Mouse (Mus musculus): ENCODE measurements around the gene Rnaseh1. TPM values are rescaled to one million over a fixed set of nuclear protein-coding genes. Genes with fewer than 3 reads are reported as not detected.

Rnaseh1 gene
- total RNA-seq (2015; ENCODE audit: low replicate concordance) (2.1 and 10.4 TPM in 2 replicates), total RNA-seq (2017; ENCODE audit: low replicate concordance) (7.6 and 9.3 TPM in 2 replicates)

DNA sequence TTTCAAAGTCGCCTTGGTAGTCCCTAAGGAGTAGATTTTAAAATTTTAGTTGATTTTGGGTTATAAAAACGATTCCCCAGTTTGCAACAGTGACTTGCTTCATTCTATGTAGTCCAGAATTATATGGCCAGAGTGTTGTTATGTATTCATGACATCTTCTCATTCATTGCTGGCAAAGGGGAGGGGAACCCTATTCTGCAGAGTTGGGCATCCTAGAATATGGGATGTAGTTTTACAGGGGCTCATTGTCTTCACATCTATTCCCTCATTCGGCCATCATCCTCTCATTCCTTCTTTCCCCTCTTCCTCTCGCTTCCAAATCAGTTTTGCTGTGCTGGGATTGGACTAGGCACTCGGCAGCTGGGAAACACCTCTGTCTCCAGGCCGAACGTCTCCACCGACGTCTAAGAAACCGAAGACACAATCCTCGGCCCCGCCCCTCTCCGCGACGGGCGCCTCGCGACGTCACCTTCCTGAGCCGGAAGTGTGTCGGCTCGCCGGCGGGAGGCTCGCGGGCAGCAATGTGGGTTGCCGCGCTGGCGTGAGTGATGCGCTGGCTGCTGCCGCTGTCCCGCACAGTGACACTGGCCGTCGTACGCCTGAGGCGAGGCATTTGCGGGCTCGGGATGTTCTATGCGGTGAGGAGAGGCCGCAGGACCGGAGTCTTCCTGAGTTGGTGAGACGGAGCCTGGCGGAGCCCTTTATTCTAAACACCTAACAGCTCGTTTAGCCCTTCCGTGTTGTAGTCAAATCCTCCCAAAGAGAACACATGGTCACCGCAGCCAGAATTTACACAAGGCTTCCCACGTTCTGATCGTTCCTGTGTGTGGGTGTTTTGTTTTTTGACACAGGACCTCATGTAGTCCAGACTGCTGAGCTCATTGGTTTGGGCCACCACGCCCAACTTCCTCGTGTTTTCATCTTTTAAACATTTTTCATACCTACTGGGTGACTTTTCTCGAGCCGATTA, at the start of gene Rnaseh1:
Gene Rnaseh1, plus strand, starts transcription at position 462 of the 970 bp plus-strand sequence.
- ATAC-seq (replicated peaks; ENCODE audit: low FRiP score, poor library complexity, severe bottlenecking), result peak; percentile 99

DNA sequence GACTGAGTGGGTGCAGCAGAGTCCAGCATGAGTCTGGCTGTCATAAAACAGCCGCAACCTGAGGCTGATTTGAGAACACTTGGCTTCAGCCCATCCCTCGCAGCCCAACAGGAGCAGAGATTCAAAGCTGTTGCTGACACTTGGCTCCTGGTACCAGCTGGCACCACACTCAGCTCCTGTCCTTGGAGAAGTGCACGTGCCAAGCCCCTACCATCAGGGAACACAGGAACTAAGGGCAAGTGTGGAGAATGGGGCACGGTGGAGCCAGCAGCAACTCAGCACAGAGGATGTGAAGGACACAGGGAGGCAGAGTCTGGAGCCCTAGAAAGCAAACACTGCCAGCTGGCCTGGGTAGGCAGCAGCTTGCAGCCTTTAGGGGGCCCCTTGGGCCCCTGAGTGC, 47.1 kb upstream of the Rnaseh1 start:
- no peak for ATAC-seq (replicated peaks; ENCODE audit: low FRiP score, poor library complexity, severe bottlenecking)

DNA sequence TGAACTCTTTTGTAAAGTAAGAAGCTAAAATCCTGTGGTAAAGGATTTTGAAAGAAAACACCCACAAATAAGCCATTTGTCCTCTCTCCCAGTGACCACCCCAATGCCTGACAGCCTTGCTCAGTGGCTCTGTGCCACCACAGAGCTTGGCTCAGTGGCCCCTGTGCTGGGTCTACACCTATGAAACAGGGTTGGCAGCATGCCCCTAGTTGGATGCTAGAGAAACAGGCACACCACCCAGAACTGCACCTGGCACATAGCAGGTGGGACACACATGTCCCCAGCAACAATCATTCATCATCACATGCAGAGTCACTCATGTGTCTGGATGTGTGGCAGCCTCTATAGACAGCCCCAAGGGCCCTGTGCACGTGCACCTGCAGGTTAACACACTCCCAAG, 45.9 kb upstream of the Rnaseh1 start:
- no peak for ATAC-seq (replicated peaks; ENCODE audit: low FRiP score, poor library complexity, severe bottlenecking)

DNA sequence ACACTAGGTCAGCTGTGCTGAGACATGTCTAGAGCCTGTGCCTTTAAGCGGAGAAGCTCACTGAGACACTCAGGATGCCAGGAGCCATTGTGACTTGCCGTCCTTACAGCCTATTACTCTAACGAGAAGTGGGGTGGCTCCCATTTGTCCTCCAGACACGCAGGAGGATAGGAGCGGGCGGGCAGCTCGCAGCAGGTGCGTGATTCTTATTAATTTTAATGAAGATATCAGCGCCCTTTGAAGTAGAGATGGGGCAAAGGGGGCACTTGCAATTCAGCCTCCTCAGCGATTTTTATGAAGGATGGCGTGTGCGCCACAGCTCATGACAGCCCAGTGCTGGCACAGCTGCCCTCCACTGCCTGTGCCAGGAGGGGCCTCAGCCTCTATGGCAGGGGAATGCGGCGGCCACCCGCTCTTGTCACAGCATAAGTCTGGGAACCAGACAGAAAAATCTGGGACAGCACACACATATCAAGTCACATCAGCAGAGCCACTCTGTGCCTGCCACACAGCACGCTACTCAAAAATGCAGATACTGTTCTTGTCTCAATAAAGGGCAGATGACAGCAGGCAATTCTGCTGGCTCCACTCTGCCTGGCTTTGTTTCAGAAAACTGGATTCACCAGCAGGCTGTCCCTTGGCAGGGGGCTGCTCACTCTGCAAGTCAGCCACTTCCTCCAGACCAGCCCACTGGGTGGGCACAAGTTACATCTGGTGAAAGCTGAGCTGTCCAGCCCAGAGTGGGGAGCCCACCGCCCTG, 41.7 kb upstream of the Rnaseh1 start:
- no peak for ATAC-seq (replicated peaks; ENCODE audit: low FRiP score, poor library complexity, severe bottlenecking)

DNA sequence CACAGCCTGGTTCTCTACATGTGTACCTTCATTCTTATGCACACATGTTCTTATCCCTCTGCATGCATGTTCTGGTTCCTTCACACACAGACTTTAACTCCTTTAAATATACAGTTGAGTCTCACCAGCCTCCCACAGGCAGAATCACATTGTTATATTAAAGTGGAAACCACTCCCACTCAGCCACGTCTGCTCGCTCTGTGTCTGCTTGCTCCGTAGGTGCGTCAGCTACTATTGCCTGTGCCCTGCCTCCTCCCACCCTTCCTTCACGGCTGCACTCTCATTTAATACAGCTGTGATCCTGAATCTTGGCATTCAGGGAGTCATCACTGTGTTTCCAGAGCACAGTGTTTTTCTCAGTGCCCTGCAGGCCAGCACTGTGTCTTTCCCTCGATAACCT, 37.0 kb upstream of the Rnaseh1 start:
- no peak for ATAC-seq (replicated peaks; ENCODE audit: low FRiP score, poor library complexity, severe bottlenecking)

DNA sequence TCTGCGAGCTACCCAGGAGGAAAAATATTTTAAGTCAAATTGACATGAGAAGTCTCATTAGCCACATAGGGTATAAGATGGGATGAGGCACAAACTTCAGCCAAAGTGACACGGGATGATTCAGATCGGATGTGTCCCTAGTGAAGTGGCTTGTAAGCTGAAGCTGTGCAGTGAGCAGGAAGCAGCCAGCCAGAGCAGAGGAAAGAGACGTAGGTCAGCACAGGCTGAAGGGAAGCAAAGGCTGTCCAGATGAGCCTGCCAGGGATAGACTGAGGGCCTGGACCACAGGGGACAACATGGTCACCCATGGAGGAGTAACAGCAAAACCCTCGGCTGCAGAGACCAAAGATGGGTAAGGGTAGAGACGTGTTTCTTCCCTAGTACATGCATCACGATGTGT, 35.0 kb upstream of the Rnaseh1 start:
- ATAC-seq (replicated peaks; ENCODE audit: low FRiP score, poor library complexity, severe bottlenecking), result no peak

DNA sequence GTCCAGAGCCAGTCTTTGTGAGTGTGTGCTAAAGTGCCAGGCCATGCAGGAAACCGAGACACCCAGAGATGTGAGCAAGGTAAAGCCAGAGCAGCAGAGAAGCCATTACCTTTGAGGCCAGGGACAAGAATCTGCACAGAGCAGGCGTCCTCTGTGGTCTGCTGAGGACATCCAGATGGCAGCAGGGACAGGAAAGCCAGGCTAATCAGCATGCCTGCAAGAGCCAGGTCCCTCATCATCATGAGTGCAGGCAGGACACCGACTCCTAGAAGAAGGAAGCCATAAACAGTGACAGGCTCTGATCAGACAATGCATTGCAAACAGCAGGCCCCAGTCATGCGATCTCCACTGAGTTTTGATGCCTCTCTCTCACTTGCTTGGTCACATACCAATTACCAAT, 32.1 kb upstream of the Rnaseh1 start:
- ATAC-seq (replicated peaks; ENCODE audit: low FRiP score, poor library complexity, severe bottlenecking), result no peak

DNA sequence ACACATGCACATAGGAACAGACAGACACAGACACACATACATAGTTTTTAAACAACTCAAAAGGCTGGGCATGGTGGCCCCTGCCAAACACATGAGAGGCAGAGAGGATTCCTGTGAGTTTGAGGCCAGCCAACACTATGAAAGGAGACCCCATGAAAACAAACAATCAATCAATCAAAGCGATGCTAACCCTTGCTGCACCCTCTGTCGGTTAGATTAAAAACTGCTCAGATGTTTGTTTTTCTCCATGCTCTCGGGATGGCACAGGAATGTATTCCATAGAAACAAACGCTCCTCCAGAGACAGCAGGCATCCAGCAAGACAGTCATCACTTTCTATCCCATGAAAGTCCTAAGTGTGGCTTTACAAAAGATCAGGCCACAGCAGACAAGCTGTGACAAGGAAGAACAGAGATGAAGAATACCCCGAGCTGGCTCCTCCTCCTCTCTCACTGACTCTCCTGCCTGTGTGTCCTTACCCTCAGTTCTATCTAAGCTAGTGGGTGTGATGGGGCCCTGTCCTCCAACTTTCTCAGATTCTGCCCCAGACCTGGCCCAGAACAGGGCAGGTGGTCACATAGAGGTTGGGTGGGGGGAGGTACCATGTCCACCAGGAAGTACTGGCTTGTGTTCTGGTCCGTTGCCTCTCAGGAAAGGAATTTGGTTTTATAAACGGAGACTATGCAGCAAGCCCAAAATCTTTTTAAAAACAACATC, 27.8 kb upstream of the Rnaseh1 start:
- ATAC-seq (replicated peaks; ENCODE audit: low FRiP score, poor library complexity, severe bottlenecking), result no peak

DNA sequence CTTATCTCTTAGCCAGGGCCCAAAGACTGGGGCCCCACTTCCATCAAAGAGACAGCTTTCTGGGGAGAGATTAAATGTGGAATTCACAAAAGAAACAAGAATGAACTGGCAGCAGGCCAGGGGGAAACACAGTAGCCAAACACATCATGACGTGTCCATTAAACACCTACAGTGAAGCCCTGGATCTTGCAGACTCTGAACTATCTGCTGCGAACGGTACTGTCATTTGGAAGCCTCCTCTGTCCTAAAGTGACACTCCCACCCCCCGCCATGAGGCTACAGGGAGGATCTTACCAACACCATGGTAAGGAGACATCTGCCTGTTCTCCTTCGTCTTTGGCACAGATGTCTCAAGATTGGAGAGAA, 27.3 kb upstream of the Rnaseh1 start:
- no peak for ATAC-seq (replicated peaks; ENCODE audit: low FRiP score, poor library complexity, severe bottlenecking)

DNA sequence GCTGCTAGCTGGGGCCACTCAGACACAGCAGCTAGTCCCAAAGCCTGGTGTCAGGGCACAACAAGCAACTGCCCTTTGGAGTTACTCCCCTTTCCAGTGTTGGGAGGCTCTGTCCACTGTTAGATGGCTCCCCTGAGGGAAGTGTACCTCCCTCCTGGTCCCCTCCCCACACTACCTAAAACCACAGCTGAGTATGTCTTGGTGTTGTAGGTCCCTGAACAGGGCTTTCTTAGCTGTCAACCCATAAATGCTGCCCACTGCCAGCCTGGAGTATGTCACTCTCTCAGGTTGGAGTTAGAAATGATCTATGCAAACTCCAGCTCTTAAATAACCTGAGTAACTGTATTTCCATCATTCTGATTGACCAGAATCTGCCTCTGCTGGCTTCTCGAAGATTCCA, 26.8 kb upstream of the Rnaseh1 start:
- no peak for ATAC-seq (replicated peaks; ENCODE audit: low FRiP score, poor library complexity, severe bottlenecking)

DNA sequence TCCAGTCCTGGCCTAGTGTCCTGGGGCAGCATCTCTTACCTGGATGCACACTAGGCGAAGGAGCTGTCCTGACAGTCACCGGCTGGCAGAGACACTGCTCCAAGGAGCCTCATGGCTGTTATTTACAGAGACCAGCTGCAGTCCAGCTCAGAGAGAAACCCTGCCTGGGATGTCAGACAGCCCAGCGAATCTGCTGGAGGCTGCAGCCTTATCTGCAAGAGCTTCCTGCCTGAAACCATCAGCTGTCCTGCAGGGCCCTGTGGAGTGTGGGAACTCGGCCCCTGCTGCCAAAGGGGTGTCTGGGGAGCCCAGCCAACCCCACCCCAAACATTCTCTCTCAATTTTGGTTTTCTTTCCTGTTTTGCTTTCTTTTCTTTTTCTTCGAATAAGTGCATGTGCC, 26.2 kb upstream of the Rnaseh1 start, which contains the start of gene Colec11:
Gene Colec11, minus strand, starts transcription at position 183 of the 400 bp plus-strand sequence.
- ATAC-seq (replicated peaks; ENCODE audit: low FRiP score, poor library complexity, severe bottlenecking), result no peak

DNA sequence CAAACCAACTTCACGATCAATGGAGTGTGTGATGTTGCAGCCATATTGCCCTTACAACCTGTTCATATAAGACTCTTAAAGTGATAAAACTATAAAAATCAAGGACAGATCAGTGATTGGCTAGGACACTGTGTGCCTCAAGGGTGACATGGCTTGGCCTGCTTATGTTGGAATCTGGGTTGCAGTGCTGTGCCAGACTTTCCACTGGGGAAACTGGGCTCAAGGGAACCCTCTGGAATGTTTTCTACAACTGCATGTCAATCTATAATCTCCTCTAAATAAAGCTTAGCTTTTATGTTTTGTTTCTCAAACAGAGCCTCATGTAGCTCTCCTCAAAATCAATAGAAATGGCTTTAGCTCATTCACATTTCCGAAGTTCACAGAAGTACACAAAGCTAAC, 25.2 kb upstream of the Rnaseh1 start:
- ATAC-seq (replicated peaks; ENCODE audit: low FRiP score, poor library complexity, severe bottlenecking), result no peak

DNA sequence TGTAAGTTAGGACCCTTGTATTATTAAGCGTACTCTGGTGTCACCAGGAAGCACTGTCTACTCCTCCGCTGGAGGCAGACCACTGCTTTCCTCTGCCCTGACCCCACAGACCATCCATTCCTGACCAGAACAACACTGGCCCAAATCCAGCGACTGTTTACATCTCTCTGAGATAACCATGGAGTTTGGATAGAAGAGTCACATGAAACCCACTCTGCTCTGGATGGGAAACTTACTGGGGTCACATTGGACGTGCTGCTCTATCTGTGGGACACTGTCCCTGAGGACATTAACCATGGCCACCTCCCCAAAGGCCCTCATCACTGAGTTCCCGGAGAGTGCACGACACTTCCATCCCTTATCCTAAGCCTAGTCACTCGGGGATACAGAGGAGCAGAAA, 24.0 kb upstream of the Rnaseh1 start:
- ATAC-seq (replicated peaks; ENCODE audit: low FRiP score, poor library complexity, severe bottlenecking), result no peak

DNA sequence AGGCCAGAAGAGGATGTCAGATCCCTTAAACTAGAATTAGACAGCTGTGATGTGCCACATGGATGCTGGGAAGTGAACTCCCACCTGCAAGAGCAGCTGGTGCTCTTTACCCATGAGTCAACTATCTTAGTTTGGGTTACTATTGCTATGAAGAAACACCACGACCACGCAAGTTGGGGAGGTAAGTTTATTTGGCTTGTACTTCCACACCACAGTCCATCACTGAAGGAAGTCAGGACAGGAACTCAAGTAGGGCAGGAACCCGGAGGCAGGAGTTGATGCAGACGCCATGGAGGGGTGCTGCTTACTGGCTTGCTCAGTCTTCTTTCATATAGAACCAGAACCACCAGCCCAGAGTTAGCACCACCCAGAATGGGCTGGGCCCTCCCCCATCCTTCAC, 22.3 kb upstream of the Rnaseh1 start:
- no peak for ATAC-seq (replicated peaks; ENCODE audit: low FRiP score, poor library complexity, severe bottlenecking)

DNA sequence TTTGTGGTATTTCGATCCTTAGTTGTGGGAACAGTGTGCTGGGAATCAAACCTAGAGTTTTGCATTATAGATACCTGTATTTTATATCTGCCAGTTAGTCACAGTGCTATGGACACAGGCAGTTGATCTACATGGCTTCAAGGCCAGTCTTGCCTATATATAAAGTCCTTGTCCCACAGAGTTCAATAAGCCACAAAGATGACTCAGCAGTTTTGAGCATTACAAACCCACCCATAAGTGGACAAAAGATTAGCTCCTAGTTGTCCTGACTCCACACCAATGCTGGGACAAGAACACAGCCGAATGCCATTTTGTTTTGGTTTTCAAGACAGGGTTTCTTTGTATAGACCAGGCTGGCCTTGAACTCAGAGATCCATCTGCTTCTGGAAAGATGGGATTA, 21.0 kb upstream of the Rnaseh1 start:
- no peak for ATAC-seq (replicated peaks; ENCODE audit: low FRiP score, poor library complexity, severe bottlenecking)

DNA sequence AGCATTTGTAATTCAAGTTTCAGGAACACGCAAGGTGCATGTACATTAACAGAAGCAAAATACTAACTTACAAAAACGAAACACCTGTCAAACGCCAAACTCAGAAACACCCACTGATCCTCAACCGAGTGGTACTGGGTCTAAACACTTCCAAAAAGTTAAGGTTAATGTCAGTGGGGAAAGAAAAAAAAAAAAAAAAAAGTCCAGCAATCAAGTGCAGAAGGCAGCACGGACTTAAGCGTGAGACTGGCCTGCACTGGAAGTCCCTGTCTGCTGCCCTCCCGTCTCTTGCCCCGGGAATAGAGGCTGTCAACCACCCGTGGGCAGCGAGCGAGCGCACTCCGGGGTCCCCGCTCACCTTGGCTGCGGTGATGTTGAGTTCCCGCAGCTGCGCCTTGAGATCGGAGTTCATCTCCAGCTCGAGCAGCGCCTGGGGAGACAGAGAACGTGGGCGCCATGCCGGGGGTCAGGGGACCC, 14.3 kb upstream of the Rnaseh1 start:
- peak; percentile 22 for ATAC-seq (replicated peaks; ENCODE audit: low FRiP score, poor library complexity, severe bottlenecking)

DNA sequence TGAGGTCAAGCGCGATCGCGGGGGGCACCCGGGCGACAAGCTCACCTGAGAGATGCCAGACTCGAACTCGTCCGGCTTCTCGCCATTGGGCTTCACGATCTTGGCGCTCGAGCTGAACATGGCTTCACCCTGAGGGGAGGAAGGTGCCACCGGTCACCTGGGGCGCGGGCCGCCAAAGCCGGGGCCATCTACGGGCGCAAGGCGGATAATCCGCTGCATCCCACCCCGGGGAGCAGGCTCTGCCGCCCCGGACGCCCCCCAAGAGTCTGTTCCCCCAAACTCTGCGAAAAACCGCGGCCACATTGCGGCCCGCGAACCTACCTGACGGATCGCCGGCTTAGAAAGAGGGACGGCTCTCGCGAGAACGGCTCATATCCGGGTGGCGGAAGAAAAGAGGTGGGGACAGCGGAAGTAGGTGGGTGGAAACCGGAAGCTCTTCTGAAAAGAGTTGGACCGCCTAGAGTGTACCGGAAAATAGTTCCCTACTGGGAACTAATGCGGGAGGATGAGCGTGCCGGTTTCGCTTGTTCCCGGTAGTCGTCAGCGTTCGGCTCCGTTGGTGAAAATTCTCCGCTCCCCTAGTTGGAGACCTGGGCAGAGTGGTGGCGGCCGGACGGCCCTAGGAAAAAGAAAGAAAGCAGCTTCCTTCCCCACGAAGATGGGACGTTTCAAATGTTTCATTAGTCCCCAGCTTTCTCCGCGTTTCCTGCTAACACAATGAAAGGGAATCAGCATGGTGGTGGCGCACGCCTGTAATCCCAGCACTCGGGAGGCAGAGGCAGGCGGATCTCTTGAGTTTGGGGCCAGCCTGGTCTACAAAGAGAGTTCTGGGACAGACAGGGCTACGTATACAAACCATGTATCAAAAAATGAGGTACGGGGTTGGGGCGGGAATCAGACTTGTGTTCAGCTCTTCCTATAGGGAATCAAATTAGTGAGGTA, 13.6 kb upstream of the Rnaseh1 start, which contains the start of gene Rps7:
Gene Rps7, minus strand, starts transcription at position 419 of the 942 bp plus-strand sequence.
- ATAC-seq (replicated peaks; ENCODE audit: low FRiP score, poor library complexity, severe bottlenecking), result peak; percentile 98

DNA sequence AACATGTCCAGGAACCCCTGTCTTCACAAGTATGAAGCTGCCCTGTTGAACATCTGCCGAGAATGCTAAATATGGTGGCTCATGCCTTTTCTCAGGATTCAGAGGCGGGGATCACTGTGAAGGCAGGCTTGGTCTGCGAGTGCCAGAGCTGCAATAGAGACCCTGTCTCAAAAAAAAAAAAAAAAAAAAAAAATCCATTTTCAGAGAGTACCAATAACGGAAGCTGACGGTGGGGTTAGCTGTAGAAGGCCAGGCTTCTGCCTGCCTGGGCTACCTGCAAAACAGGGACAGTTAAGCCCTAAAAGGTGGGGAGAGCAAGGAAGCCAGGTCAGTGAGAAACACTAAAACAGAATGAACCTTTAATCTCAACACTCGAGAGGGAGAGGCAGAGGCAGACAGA, 12.9 kb upstream of the Rnaseh1 start:
- no peak for ATAC-seq (replicated peaks; ENCODE audit: low FRiP score, poor library complexity, severe bottlenecking)

DNA sequence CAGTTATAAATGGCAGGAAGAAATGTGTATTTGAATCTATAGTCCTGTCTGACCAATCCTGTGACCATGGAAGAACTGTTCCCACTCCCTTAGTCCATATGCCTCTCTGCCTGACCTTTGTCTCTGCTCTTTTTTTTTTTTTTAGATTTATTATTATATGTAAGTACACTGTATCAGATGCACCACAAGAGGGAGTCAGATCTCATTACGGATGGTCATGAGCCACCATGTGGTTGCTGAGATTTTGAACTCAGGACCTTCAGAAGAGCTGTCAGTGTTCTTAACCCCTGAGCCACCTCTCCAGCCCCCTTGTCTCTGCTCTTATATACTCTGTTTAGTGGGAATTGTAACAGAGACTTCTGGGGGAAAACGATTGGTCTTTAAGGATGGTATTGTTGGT, 10.6 kb upstream of the Rnaseh1 start:
- no peak for ATAC-seq (replicated peaks; ENCODE audit: low FRiP score, poor library complexity, severe bottlenecking)

Data from erythroblast, adult 5-6 weeks (primary cell).